Mouse (Mus musculus): Measurements from ENCODE around the gene Vmn1r126. TPM values are rescaled to one million over a fixed set of nuclear protein-coding genes. Genes with fewer than 3 reads are reported as not detected.
"Not testable (repeated sequence)": the region's sequence is repeated elsewhere in the genome, so short reads cannot be mapped to it uniquely, and the experiment has no call there.

The Vmn1r126 gene
- polyA plus RNA-seq (2012; rRNA removed): not detected in 2 replicates

DNA sequence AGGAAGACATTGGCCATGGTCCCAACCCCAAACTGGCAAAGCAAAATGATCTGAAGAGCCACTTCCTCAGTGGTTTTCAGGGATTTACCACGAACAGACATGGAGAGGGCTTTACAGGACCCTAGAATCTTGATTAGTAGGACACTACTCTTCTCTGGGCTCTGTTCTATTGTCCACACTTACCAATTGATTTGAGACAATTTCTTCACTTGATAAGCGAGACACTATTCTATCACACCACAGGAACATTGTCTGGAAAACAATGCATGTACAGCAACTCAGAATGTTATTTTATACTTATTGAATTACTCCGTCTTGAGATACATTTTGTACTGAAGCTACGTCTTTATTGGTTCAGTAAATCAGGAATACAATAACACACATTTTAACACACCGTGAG lies at the start of gene Vmn1r126:
Gene Vmn1r126 (minus strand): TSS at position 101 of the 400 bp plus-strand sequence.
- not testable (repeated sequence) for DNase-seq (ENCODE audit: low spot score)

DNA sequence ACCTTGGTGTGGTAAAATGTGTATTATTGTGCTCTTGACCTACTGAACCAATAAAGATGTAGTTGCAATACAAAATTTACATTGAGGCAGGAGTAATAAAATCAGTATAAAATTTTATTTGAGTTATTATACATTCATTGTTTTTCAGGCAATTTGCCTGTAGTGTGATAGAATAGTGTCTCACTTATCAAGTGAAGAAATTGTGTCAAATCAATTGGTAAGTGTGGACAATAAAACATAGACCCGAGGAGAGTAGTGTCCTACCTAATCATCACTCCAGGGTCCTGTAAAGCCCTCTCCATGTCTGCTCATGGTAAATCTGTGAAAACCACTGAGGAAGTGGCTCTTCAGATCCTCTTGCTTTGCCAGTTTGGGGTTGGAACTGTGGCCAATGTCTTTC lies 47.8 kb upstream of the Vmn1r126 start, which contains the start of gene Vmn1r128:
Gene Vmn1r128 (plus strand): TSS at position 301 of the 400 bp plus-strand sequence.
- not testable (repeated sequence) for DNase-seq (ENCODE audit: low spot score)

DNA sequence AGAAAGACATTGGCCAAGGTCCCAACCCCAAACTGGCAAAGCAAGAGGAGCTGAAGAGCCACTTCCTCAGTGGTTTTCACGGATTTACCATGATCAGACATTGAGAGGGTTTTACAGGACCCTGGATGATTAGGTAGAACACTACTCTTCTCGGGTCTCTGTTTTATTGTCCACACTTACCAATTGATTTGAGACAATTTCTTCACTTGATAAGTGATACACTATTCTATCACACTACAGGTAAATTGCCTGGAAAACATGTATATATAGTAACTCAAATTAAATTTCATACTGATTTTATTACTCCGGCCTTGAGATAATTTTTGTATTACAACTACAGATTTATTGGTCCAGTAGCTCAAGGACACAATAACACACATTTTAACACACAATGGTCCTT lies 18.5 kb upstream of the Vmn1r126 start, which contains the start of gene Vmn1r127:
Gene Vmn1r127 (minus strand): TSS at position 101 of the 400 bp plus-strand sequence.
- not testable (repeated sequence) for DNase-seq (ENCODE audit: low spot score)

DNA sequence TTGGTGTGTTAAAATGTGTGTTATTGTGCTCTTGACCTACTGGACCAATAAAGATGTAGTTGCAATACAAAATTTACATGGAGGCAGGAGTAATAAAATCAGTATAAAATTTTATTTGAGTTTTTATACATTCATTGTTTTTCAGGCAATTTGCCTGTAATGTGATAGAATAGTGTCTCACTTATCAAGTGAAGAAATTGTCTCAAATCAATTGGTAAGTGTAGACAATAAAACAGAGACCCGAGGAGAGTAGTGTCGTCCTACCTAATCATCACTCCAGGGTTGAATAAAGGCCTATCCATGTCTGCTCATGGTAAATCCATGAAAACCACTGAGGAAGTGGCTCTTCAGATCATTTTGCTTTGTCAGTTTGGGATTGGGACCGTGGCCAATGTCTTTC lies 29.4 kb downstream of the Vmn1r126 start, which contains the start of gene Vmn1r125:
Gene Vmn1r125 (plus strand): TSS at position 301 of the 400 bp plus-strand sequence.
- not testable (repeated sequence) for DNase-seq (ENCODE audit: low spot score)

DNA sequence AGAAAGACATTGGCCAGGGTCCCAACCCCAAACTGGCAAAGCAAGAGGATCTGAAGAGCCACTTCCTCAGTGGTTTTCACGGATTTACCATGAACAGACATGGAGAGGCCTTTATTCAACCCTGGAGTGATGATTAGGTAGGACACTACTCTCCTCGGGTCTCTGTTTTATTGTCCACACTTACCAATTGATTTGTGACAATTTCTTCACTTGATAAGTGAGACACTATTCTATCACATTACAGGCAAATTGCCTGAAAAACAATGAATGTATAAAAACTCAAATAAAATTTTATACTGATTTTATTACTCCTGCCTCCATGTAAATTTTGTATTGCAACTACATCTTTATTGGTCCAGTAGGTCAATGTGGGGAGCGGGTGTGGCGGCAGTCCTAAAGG lies 40.8 kb downstream of the Vmn1r126 start, which contains the start of gene Vmn1r124:
Gene Vmn1r124 (minus strand): TSS at position 101 of the 400 bp plus-strand sequence.
- not testable (repeated sequence) for DNase-seq (ENCODE audit: low spot score)

Other genes starting within 250 kb of the Vmn1r126 start
- not detected in 2 replicates for gene Vmn1r120, start 247.7 kb downstream of the Vmn1r126 start, polyA plus RNA-seq (2012; rRNA removed)
- gene Vmn1r121, start 203.0 kb downstream of the Vmn1r126 start, polyA plus RNA-seq (2012; rRNA removed): not detected in 2 replicates
- not detected in 2 replicates for gene Vmn1r122, start 167.3 kb downstream of the Vmn1r126 start, polyA plus RNA-seq (2012; rRNA removed)
- gene Vmn1r123, start 139.3 kb downstream of the Vmn1r126 start, polyA plus RNA-seq (2012; rRNA removed): not detected in 2 replicates
- not detected in 2 replicates for gene Gm5157, start 111.0 kb downstream of the Vmn1r126 start, polyA plus RNA-seq (2012; rRNA removed)
- not detected in 2 replicates for gene Vmn1r124, start 40.9 kb downstream of the Vmn1r126 start, polyA plus RNA-seq (2012; rRNA removed)
- not detected in 2 replicates for gene Vmn1r125, start 29.3 kb downstream of the Vmn1r126 start, polyA plus RNA-seq (2012; rRNA removed)
- not detected in 2 replicates for gene Vmn1r127, start 18.4 kb upstream of the Vmn1r126 start, polyA plus RNA-seq (2012; rRNA removed)
- not detected in 2 replicates for gene Vmn1r128, start 47.9 kb upstream of the Vmn1r126 start, polyA plus RNA-seq (2012; rRNA removed)
- not detected in 2 replicates for gene Vmn1r129, start 59.8 kb upstream of the Vmn1r126 start, polyA plus RNA-seq (2012; rRNA removed)
- gene Gm6882, start 131.3 kb upstream of the Vmn1r126 start, polyA plus RNA-seq (2012; rRNA removed): not detected in 2 replicates
- gene Vmn1r130, start 210.3 kb upstream of the Vmn1r126 start, polyA plus RNA-seq (2012; rRNA removed): not detected in 2 replicates
- not detected in 2 replicates for gene Vmn1r131, start 244.6 kb upstream of the Vmn1r126 start, polyA plus RNA-seq (2012; rRNA removed)

Data from urinary bladder, adult 2 months (tissue).